Mouse (Mus musculus): ENCODE data around the gene Camk2b. TPM values are rescaled to one million over a fixed set of nuclear protein-coding genes. Genes with fewer than 3 reads are reported as not detected.
A peak's percentile ranks its signal among the peaks of the same experiment; 100 is the strongest.

Camk2b gene
- polyA plus RNA-seq, 1 experiment from 2014 or later: 4.0 TPM

- Histone ChIP-seq H3K4me1 (no peaks in the 10 kb centered on the region), H3K9me3 (no peaks in the 10 kb centered on the region), H3K4me2 (no peak overlapping the region), H3K4me3 (replicated peaks) (no peak overlapping the region), H3K9ac (no peak overlapping the region), H3K36me3 (no peaks in the 10 kb centered on the region), H3K27me3 (replicated peaks) (no peaks in the 10 kb centered on the region), H3K27ac (no peak overlapping the region)
- 78% methylated on average over 7 of the region's 7 CpGs for WGBS
- no peak for ATAC-seq (ENCODE audit: insufficient read depth, low FRiP score, low read depth)
Measured at GRCm38 (mm10) chr11:6037686-6038085, 28.5 kb downstream of the Camk2b start.

- Histone ChIP-seq H3K36me3 (no peaks in the 10 kb centered on the region), H3K9ac (no peak overlapping the region), H3K27me3 (replicated peaks) (no peaks in the 10 kb centered on the region), H3K27ac (no peak overlapping the region), H3K9me3 (no peaks in the 10 kb centered on the region), H3K4me1 (no peaks in the 10 kb centered on the region), H3K4me2 (no peak overlapping the region), H3K4me3 (replicated peaks) (no peak overlapping the region)
- no peak for ATAC-seq (ENCODE audit: insufficient read depth, low FRiP score, low read depth)
- WGBS: 83% methylated on average over 7 of the region's 7 CpGs
Measured at GRCm38 (mm10) chr11:6037198-6037597, 29.0 kb downstream of the Camk2b start.

GRCm38 (mm10) chr11:6036477-6036876, 29.7 kb downstream of the Camk2b start:
- 82% methylated on average over 4 of the region's 4 CpGs for WGBS
- H3K9me3 ChIP-seq: no peaks in the 10 kb centered on the region
- no peak overlapping the region for H3K4me3 ChIP-seq (replicated peaks)
- no peak overlapping the region for H3K4me2 ChIP-seq
- no peaks in the 10 kb centered on the region for H3K27me3 ChIP-seq (replicated peaks)
- no peak overlapping the region for H3K9ac ChIP-seq
- no peaks in the 10 kb centered on the region for H3K4me1 ChIP-seq
- no peak overlapping the region for H3K27ac ChIP-seq
- no peaks in the 10 kb centered on the region for H3K36me3 ChIP-seq
- no peak for ATAC-seq (ENCODE audit: insufficient read depth, low FRiP score, low read depth)

DNA sequence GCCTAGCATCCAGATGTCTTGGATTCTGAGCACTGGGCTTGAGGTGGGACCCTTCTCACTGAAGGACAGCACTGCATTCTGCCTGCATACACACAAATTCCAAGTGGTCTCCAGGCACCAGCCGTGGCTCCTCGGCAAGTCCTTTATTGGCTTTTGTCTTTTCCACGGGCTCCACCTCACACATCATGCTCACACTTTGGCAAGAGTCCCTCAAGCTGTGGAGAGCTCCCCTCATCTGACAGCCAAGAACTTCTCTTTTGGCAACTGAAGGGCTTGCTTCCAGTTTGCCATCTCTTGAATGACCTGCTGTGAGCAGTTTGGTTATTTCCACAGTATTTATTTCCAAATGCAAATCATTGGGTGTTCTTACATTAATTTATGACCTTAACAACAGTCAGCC, 30.6 kb downstream of the Camk2b start:
- no peak for ATAC-seq (ENCODE audit: insufficient read depth, low FRiP score, low read depth)
- no peak overlapping the region for H3K4me3 ChIP-seq (replicated peaks)
- no peaks in the 10 kb centered on the region for H3K4me1 ChIP-seq
- no peak overlapping the region for H3K27ac ChIP-seq
- no peak overlapping the region for H3K4me2 ChIP-seq
- H3K36me3 ChIP-seq: no peaks in the 10 kb centered on the region
- no peak overlapping the region for H3K9ac ChIP-seq
- WGBS: 69% methylated on average over 3 of the region's 3 CpGs
- H3K9me3 ChIP-seq: no peaks in the 10 kb centered on the region
- H3K27me3 ChIP-seq (replicated peaks): no peaks in the 10 kb centered on the region

- Histone ChIP-seq H3K9me3 (no peaks in the 10 kb centered on the region), H3K36me3 (no peaks in the 10 kb centered on the region), H3K4me2 (no peak overlapping the region), H3K4me3 (replicated peaks) (no peak overlapping the region), H3K9ac (no peak overlapping the region), H3K4me1 (no peaks in the 10 kb centered on the region), H3K27me3 (replicated peaks) (no peaks in the 10 kb centered on the region), H3K27ac (no peak overlapping the region)
- 77% methylated on average over 2 of the region's 2 CpGs for WGBS
- ATAC-seq (ENCODE audit: insufficient read depth, low FRiP score, low read depth): no peak
Measured at GRCm38 (mm10) chr11:6034740-6035139, 31.4 kb downstream of the Camk2b start.

GRCm38 (mm10) chr11:6033801-6034200, 32.4 kb downstream of the Camk2b start:
- ATAC-seq (ENCODE audit: insufficient read depth, low FRiP score, low read depth): no peak
- no peaks in the 10 kb centered on the region for H3K4me1 ChIP-seq
- H3K27me3 ChIP-seq (replicated peaks): no peaks in the 10 kb centered on the region
- no peak overlapping the region for H3K9ac ChIP-seq
- no peak overlapping the region; the same call in 1 of the 2 replicates for H3K27ac ChIP-seq
- H3K9me3 ChIP-seq: no peaks in the 10 kb centered on the region
- no peak overlapping the region for H3K4me2 ChIP-seq
- WGBS: 68% methylated on average over 5 of the region's 5 CpGs
- H3K4me3 ChIP-seq (replicated peaks): no peak overlapping the region
- no peaks in the 10 kb centered on the region for H3K36me3 ChIP-seq

GRCm38 (mm10) chr11:6033147-6033546, 33.0 kb downstream of the Camk2b start:
- H3K27ac ChIP-seq: no peak overlapping the region
- ATAC-seq (ENCODE audit: insufficient read depth, low FRiP score, low read depth): no peak
- no peaks in the 10 kb centered on the region for H3K4me1 ChIP-seq
- no peak overlapping the region for H3K4me2 ChIP-seq
- H3K9ac ChIP-seq: no peak overlapping the region
- no peaks in the 10 kb centered on the region for H3K36me3 ChIP-seq
- no peaks in the 10 kb centered on the region for H3K27me3 ChIP-seq (replicated peaks)
- no peaks in the 10 kb centered on the region for H3K9me3 ChIP-seq
- H3K4me3 ChIP-seq (replicated peaks): no peak overlapping the region
- WGBS: 79% methylated on average over 3 of the region's 3 CpGs

DNA sequence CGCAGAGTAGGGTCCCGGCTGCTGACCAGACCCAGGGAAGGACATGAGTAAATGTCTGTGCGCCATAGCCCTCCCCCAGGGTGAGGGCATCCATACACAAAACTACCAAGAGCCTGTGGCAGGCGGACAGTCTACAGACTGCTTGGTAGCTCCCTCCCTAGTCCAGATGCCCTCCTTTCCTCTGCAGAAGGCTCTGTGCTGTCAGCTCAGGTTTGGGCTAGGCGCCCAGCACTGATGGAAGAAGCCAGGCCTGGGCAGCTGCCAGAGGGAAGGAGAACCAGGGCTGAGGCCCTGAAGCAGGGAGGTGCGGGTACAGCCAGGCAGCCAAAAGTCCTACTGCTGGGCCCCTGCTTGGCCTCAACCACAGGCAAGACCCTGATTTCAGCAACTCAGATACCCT, 35.5 kb downstream of the Camk2b start:
- no peak for ATAC-seq (ENCODE audit: insufficient read depth, low FRiP score, low read depth)
- no peaks in the 10 kb centered on the region for H3K27me3 ChIP-seq (replicated peaks)
- no peak overlapping the region for H3K9ac ChIP-seq
- no peaks in the 10 kb centered on the region for H3K4me1 ChIP-seq
- H3K4me2 ChIP-seq: no peak overlapping the region
- no peak overlapping the region for H3K27ac ChIP-seq
- no peaks in the 10 kb centered on the region for H3K36me3 ChIP-seq
- 79% methylated on average over 6 of the region's 6 CpGs for WGBS
- no peaks in the 10 kb centered on the region for H3K9me3 ChIP-seq
- H3K4me3 ChIP-seq (replicated peaks): no peak overlapping the region

DNA sequence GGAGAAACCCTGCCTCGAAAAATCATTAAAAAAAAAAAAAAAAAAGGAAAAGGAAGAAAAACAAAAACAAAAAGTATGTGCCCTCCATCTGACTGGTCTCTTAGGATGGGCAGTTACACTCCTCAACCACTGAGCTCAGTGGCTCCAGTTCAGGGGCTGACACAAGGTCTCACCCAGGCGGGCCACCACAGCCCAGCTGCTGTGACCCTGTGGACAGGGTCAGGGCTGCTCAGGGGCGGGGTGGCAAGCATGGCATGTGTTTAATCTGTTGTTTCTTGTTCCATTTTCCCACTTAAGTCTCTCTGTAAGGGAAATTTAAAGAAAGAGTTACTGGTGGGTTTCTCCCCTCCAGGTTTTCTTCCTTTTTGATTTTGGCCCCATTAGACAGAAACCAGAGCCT, 36.4 kb downstream of the Camk2b start:
- Histone ChIP-seq H3K4me3 (replicated peaks) (no peak overlapping the region), H3K27me3 (replicated peaks) (no peaks in the 10 kb centered on the region), H3K9me3 (no peaks in the 10 kb centered on the region), H3K9ac (no peak overlapping the region), H3K4me1 (no peaks in the 10 kb centered on the region), H3K36me3 (no peaks in the 10 kb centered on the region), H3K4me2 (no peak overlapping the region), H3K27ac (no peak overlapping the region)
- 69% methylated on average over 3 of the region's 3 CpGs for WGBS
- no peak for ATAC-seq (ENCODE audit: insufficient read depth, low FRiP score, low read depth)

DNA sequence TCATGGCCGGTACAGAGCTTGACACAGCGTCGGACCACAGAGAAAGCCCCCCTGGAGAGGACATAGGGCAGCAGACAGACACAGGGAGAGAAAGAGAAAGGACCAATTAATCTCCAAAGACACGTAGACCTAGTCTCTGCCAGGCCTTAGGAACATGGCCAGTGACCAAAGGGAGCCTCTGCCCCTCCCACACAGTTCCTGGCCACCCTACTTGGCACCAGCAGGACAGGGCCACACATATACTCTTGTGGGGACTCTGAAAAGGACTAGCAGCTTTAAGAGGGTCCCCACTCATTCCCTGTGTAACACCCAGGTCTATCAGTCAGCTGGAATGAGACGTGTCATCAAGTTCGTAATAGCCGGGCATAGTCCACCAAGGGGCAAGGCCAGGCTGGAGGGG, 37.3 kb downstream of the Camk2b start:
- Histone ChIP-seq H3K9me3 (no peaks in the 10 kb centered on the region), H3K36me3 (no peaks in the 10 kb centered on the region), H3K4me1 (no peaks in the 10 kb centered on the region), H3K27me3 (replicated peaks) (no peaks in the 10 kb centered on the region), H3K4me3 (replicated peaks) (no peak overlapping the region), H3K9ac (no peak overlapping the region), H3K4me2 (no peak overlapping the region), H3K27ac (no peak overlapping the region)
- ATAC-seq (ENCODE audit: insufficient read depth, low FRiP score, low read depth): no peak
- WGBS: 68% methylated on average over 7 of the region's 7 CpGs

GRCm38 (mm10) chr11:6026361-6026760, 39.8 kb downstream of the Camk2b start:
- Histone ChIP-seq H3K4me3 (replicated peaks) (no peak overlapping the region), H3K36me3 (no peaks in the 10 kb centered on the region), H3K27ac (no peak overlapping the region), H3K9me3 (no peaks in the 10 kb centered on the region), H3K27me3 (replicated peaks) (no peaks in the 10 kb centered on the region), H3K4me1 (no peaks in the 10 kb centered on the region), H3K9ac (no peak overlapping the region), H3K4me2 (no peak overlapping the region)
- no peak for ATAC-seq (ENCODE audit: insufficient read depth, low FRiP score, low read depth)
- WGBS: 53% methylated on average over 1 of the region's 1 CpGs

- H3K27me3 ChIP-seq (replicated peaks): no peaks in the 10 kb centered on the region
- H3K9ac ChIP-seq: no peak overlapping the region
- no peaks in the 10 kb centered on the region for H3K36me3 ChIP-seq
- no peak overlapping the region for H3K27ac ChIP-seq
- 81% methylated on average over 12 of the region's 12 CpGs for WGBS
- H3K9me3 ChIP-seq: no peaks in the 10 kb centered on the region
- 0 out of 2 replicates have a peak, but pooled peaks have one; percentile 42 for ATAC-seq (ENCODE audit: insufficient read depth, low FRiP score, low read depth)
- no peaks in the 10 kb centered on the region for H3K4me1 ChIP-seq
- H3K4me3 ChIP-seq (replicated peaks): no peak overlapping the region
- H3K4me2 ChIP-seq: no peak overlapping the region
Measured at GRCm38 (mm10) chr11:6024923-6025652, 41.1 kb downstream of the Camk2b start.
